Mouse (Mus musculus): ENCODE measurements around the gene Ugt1a6b. TPM values are rescaled to one million over a fixed set of nuclear protein-coding genes. Genes with fewer than 3 reads are reported as not detected.
"Not testable (repeated sequence)": the region's sequence is repeated elsewhere in the genome, so short reads cannot be mapped to it uniquely, and the experiment has no call there.

The Ugt1a6b gene
- total RNA-seq, 2 experiments from 2014 or later: 0.87 to 0.91 TPM

GRCm38 (mm10) chr1:88222216-88222615, 119.2 kb downstream of the Ugt1a6b start:
- ATAC-seq (replicated peaks; ENCODE audit: poor library complexity): no peak

GRCm38 (mm10) chr1:88223011-88223515, 120.0 kb downstream of the Ugt1a6b start:
- not testable (repeated sequence) for ATAC-seq (replicated peaks; ENCODE audit: poor library complexity)

- ATAC-seq (replicated peaks; ENCODE audit: poor library complexity): no peak
Observed at GRCm38 (mm10) chr1:88223591-88223990, 120.5 kb downstream of the Ugt1a6b start.

- no peak for ATAC-seq (replicated peaks; ENCODE audit: poor library complexity)
Observed at GRCm38 (mm10) chr1:88224029-88224776, 121.2 kb downstream of the Ugt1a6b start.

GRCm38 (mm10) chr1:88225301-88225700, 122.2 kb downstream of the Ugt1a6b start:
- ATAC-seq (replicated peaks; ENCODE audit: poor library complexity): not testable (repeated sequence)

- ATAC-seq (replicated peaks; ENCODE audit: poor library complexity): no peak
Observed at GRCm38 (mm10) chr1:88225741-88226140, 122.7 kb downstream of the Ugt1a6b start.

GRCm38 (mm10) chr1:88226670-88227379, 123.8 kb downstream of the Ugt1a6b start, which contains the start of gene Mroh2a:
Gene Mroh2a, plus strand, starts transcription at chr1:88226986.
- peak; percentile 52 for ATAC-seq (replicated peaks; ENCODE audit: poor library complexity)

GRCm38 (mm10) chr1:88227482-88227881, 124.4 kb downstream of the Ugt1a6b start:
- peak; percentile 12 for ATAC-seq (replicated peaks; ENCODE audit: poor library complexity)

- no peak for ATAC-seq (replicated peaks; ENCODE audit: poor library complexity)
Observed at GRCm38 (mm10) chr1:88228121-88228520, 125.1 kb downstream of the Ugt1a6b start.

- no peak for ATAC-seq (replicated peaks; ENCODE audit: poor library complexity)
Observed at GRCm38 (mm10) chr1:88229566-88229965, 126.5 kb downstream of the Ugt1a6b start.

- ATAC-seq (replicated peaks; ENCODE audit: poor library complexity): no peak
Observed at GRCm38 (mm10) chr1:88229986-88230385, 126.9 kb downstream of the Ugt1a6b start.

- ATAC-seq (replicated peaks; ENCODE audit: poor library complexity): no peak
Observed at GRCm38 (mm10) chr1:88230421-88230820, 127.4 kb downstream of the Ugt1a6b start.

GRCm38 (mm10) chr1:88230981-88231802, 128.1 kb downstream of the Ugt1a6b start:
- ATAC-seq (replicated peaks; ENCODE audit: poor library complexity): no peak

GRCm38 (mm10) chr1:88231803-88232499, 128.9 kb downstream of the Ugt1a6b start:
- ATAC-seq (replicated peaks; ENCODE audit: poor library complexity): no peak

GRCm38 (mm10) chr1:88232664-88233380, 129.8 kb downstream of the Ugt1a6b start:
- no peak for ATAC-seq (replicated peaks; ENCODE audit: poor library complexity)

- ATAC-seq (replicated peaks; ENCODE audit: poor library complexity): no peak
Observed at GRCm38 (mm10) chr1:88233421-88234247, 130.6 kb downstream of the Ugt1a6b start.

- ATAC-seq (replicated peaks; ENCODE audit: poor library complexity): no peak
Observed at GRCm38 (mm10) chr1:88234248-88234610, 131.2 kb downstream of the Ugt1a6b start.

- no peak for ATAC-seq (replicated peaks; ENCODE audit: poor library complexity)
Observed at GRCm38 (mm10) chr1:88234646-88235045, 131.6 kb downstream of the Ugt1a6b start.
